Mouse (Mus musculus) ZHBTc4 (cell line): ENCODE measurements around the gene Hist2h2be.
"Not testable (repeated sequence)": the region's sequence is repeated elsewhere in the genome, so short reads cannot be mapped to it uniquely, and the experiment has no call there.

Experiments
- DNase-seq: peaks from one replicate; pipeline ENCODE4 v3.0.0-alpha.2; 2011; ENCODE audit warnings: low read depth, low spot score

Gene Hist2h2be

DNA sequence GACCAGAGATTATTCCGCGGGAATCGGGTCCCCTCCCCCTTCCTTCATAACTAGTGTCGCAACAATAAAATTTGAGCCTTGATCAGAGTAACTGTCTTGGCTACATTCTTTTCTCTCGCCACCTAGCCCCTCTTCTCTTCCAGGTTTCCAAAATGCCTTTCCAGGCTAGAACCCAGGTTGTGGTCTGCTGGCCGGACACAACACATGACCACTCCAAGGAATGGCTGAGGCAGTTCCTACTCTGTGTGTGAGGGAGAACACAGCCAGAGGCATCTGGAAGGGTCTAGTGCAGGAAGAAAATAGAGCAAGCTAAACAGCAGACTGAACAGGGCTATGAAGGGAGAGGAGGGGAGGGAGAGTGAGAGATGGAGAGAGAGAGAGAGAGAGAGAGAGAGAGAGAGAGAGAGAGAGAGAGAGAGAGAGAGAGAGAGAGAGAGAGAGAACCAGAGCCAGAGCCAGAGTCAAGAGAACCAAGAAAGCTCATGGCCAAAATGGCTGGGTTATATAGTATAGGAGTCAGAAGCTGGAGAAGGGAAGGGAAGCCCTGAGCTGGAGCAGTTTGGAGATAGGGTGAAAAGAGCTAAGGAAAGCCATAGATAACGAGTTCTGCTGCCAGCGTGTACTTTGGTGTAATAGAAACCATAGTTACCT, 22.2 kb upstream of the Hist2h2be start:
- not testable (repeated sequence) for DNase-seq

DNA sequence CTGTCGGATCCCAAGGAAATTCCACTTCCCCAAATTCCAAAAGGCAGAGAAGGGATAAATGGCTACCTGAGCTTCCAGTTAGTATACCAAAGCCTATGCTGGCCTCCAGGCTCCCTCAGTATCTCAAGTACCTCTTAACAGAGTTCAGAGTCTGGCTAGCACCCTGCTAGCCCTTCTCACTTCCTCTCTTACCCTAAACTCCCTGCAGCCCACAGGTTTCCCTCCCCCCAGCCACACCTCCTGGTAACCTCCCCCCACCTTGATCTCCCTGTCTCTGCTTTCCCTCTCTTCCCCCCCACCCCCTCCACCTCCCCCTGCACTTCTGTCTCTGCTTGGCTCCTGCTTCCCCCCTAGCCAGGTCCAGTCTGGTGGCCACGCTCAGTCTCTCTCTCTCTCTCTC, 21.2 kb upstream of the Hist2h2be start:
- DNase-seq: no peak

DNA sequence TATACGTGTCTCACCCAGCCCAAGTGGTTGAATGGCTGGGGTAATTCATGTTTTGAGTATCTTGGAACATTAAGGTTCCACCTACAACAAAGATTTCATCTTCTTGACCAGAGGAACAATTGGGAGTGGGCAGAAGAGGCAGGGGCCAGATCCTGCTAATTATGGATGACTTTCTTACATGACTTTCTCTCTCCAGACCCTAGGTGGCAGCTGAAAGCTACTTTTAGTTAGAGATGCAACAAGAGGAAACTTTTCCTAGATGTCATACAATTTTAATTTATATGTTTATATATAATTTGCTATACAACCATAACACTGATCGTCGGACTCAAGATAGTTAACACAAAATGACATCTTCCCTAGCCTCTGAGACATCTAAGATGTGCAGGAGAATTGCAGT, 13.1 kb upstream of the Hist2h2be start:
- no peak for DNase-seq

DNA sequence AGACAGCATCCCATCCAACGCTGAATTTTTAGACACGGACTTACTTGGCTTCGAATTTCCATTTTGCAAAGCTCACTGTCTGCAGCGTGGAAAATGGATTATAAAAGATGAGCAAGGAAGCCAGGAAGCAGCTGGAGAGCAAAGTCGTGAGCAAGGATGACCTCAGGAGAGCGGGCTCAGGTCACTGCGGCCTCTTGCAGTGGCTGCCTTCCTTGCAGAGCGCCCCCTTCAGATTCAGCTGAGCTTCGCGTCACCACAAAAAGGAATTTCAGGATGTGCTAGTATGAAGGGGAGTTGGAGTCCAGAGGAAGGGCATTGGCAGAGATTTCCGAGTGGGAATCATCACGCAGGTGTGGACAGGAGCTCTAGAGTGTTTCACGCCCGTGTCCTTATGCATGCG, 11.7 kb upstream of the Hist2h2be start:
- DNase-seq: peak; percentile 52

DNA sequence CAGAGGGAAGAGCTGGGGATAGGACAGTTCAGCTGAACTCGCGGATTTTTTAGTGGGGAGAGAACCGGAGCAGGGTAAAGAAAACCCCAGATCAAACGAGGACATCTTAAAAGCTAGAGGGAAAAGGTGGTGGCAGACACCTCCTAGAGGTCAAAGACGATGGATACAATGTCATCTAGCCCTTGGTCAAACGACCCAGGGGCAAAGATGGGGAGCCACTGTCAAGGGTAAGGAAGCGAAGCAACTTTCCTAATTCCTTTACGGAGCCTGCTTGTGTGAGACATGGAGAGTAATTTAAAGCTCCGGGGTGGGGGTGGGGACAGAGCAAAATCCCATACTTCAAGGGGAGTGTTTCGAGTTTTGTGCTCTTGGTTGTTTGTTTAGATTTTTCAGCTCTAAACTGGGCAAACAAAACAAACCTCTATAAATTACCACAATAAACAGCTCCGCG, 1.7 kb upstream of the Hist2h2be start:
- DNase-seq: peak; percentile 60

DNA sequence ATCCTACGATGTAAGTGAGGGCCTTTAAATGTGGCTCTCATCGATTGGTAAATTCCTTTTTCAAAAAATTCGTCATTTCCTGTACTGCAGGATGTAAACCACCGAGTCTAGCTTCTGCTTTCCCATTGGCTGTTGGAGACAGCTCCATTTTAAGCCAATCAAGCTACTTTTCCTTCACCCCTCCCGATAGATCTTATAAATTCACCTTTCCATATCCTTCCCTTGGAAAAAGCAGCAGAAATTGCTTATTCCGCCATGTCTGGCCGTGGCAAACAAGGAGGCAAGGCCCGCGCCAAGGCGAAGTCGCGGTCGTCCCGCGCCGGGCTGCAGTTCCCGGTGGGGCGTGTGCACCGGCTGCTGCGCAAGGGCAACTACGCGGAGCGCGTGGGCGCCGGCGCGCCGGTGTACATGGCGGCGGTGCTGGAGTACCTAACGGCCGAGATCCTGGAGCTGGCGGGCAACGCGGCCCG, 1.2 kb upstream of the Hist2h2be start, which contains the start of the genes Bola1 and Hist2h2ab:
Bola1 (minus strand) TSS at position 49 of the 470 bp plus-strand sequence.
Hist2h2ab (plus strand) TSS at position 205 of the 470 bp plus-strand sequence.
- peak; percentile 84 for DNase-seq

DNA sequence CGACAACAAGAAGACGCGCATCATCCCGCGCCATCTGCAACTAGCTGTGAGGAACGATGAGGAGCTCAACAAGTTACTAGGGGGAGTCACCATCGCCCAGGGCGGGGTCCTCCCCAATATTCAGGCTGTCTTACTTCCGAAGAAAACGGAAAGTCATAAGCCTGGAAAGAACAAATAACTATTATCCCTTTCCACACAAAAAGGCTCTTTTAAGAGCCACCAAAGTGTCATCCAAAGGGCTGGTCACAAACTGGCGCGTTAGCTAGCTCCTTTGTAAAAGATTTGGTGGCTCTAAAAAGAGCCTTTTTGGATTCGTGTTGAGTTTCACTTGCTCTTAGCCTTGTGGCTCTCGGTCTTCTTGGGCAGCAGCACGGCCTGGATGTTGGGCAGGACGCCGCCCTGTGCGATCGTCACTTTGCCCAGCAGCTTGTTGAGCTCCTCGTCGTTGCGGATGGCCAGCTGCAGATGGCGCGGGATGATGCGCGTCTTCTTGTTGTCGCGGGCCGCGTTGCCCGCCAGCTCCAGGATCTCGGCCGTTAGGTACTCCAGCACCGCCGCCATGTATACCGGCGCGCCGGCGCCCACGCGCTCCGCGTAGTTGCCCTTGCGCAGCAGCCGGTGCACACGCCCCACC, 671 bp upstream of the Hist2h2be start:
- DNase-seq: peak; percentile 75

DNA sequence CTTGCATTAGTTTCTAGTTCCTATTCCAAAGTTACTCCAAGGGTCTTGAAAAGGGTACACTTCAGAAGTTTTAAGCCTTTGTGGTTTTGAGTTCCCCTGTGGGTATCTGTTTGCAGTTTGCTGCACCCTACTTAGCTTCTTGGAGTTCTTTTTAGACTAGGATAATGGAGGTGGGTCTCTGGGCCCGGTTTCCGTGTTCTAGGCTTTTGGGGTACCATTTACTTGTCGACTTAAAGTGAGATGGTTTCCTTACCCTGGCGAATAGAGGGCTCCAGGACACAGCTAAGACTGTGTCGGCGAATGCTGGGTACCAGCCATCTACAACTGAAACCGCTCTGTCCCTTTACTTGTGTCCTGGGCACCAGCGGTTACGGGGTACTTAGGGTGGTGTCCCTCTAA, 720 bp downstream of the Hist2h2be start:
- no peak for DNase-seq

DNA sequence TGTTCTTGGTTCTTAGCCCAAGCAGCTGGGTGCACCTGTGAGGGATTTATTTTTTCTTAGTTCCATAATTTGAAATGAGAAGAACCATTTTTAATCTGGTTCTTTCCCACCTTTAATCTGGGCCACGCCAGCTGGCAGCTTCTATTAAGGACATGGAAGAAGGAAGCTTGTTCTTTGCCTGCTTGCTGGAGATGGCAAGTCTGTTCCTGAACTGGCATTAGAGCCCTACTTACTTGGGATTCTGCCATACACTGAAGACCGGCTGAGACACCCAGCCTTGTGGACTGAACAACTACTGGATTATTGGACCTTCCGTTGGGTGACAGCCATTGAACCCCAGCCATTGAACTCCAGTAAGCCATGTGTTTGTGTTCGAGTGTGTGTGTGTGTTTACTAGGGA, 1.9 kb downstream of the Hist2h2be start:
- DNase-seq: no peak

DNA sequence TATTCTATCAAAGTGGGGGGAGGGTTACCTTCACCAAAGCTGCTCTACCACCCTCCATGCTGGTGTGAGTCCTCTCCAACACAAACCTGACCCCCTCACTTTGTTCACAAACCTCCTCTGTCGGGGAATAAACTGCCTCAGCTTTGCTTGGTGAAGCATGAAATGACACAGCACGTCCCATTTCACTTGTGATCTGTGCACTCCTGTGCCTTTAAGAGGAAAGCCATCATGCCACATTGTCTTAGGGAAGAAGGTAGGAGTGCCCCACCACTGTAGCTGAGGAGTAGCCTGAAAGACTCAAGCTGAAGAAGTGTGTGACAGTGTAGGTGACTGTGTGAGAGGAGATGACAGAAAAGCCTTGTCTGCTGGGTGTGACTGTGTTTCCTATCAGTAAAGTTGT, 4.5 kb downstream of the Hist2h2be start:
- DNase-seq: no peak

DNA sequence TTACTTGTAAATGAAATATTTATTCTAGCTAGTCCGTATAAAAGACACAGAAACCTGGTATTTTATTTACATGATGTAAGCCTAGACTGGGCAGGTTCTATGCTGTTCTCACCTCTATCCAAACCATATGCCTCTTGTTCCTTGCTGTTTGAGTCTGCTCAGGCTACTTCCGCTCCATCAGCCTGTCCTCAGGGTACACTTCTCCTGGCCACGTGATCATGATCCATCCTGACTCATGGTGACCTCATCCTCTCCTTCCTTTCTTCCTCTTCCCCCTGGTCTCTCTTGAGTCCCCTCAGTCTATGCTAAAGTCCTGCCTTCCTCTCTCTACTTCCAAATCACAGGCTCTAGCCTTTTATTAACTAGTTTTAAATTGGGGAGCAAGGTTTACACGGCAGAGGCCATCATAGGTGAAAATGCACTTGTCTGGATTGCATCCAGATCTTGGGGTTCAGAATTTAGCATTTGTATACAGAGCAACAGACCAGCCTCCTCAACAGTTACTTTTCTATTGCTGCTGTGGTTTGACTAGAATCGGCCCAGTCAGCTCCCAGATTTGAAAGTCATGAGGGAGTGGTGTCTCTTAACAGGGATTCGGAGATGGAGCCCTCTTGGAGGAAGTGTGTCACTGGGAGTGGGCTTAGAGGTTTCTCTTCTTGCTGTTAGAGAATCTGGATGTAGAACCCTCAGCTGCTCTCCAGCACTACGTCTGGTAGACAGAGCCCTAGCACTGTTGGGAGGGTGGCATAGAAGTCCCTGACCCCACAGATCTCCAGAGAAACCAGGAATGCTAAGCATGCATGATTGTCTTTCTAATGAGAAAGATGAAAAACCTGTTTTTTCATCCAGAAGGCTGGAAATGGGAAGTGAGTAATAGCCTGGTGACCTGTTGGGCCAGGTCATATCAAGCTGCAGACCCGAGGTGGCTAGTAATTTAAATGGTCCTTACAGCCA, 6.1 kb downstream of the Hist2h2be start:
- DNase-seq: peak; percentile 19

DNA sequence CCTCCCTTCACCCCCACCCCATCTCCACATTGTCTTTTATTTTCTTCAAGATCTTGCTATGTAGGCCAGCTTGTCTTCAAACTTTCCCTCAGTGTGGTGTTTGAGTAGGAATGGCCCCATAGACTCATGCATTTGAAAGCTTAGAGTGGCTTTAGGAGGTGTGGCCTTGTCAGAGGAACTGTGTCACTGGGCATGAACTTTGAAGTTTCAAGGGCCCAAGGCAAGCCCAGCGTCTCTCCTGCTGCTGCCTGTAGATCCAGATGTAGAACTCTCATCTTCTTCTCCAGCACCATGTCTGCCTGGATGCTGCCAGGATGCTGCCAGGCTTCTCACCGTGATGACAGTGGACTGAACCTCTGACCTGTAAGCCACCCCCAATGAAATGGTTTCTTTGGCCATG, 7.9 kb downstream of the Hist2h2be start:
- DNase-seq: no peak

DNA sequence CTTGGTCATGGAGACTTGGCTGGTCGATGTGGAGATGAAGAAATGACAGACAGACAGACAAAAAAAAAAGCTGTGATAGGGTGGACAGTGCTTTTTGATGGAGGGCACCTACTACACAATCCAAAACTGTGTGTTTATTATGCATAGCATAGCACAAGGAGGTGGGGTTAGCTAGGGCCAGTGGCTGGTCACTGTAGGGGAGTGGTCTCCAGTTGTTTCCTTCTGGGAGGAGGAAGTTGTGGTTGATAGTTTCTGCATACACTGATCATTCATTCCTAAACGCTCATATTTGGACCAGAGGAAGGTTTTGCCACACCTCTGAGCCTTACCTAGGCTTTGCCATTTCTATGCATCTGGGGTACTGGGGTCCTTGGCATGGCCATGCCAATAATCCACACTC, 9.5 kb downstream of the Hist2h2be start:
- DNase-seq: no peak

DNA sequence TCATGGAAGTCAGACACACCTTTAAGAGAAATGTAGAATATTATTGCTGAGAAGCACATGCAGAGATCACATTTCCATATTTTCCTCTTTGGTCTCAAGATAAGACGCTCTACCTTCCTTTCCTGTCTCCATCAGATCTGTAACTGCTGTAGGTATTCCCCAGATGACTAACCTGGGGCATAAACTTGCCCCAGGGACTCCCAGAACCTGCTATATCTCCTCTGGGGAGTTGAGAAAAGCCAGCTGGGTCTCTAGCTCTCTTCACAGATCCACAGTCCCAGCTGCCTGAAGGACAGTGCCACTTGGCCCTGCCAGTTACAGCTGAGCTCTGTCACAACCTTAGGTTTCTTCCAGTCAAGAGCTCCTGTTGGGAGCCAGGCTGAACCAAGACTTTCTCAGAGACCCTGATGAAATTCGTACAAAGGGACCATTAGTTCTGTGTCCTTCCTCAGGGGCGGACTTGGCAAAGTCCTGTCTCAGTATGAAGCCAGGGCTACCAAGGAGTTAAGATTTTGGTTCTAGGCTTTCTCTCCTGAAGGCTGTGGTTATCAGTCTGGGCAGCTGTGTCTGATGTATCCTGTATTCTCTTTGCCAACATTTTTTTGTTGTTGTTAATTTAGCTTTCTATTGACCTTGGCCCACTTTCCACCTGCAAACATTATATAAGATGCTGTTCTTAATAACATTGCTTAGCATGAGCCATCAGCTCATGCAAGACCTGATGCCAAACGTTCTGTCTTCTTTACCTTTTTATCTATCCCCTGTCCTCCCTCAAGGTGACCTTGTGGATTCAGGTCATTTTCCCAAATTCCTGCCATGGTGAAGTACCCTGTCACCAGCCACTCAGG, 10.2 kb downstream of the Hist2h2be start:
- no peak for DNase-seq

DNA sequence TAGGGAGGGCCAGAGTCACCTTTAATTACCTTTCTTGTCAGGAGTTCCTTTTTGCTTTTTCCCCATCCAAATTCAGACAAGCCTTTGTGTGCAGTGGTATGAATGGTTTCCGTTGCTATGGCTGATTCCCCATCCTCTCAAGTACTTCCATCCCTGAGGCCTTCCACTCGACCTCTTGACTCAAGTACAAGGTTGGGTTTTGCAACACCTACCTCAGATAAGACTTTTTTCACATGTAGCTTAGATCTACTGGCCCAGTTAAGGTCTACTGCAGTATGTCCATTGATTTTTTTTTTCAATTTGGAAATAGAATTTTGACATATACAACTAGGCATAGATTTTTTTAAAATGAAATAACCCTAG, 10.8 kb downstream of the Hist2h2be start:
- no peak for DNase-seq

DNA sequence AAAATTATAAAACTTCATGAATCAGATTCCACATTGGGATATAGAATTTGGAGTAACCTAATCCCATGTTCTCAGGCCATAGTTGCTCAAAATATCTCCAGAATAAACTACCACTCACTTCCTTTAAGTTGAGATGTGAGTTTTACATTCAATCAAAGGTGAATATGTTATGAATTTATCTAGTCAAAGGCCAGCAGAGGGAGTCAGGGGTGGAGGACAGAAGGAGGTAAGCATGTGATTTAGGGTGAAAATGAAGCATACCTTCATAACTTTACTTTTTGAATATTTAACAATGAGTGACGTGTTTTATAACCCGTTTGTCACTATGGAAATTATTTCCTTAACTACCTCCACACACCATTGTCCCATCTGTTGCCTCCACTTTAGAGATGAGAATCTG, 14.0 kb downstream of the Hist2h2be start:
- DNase-seq: no peak

DNA sequence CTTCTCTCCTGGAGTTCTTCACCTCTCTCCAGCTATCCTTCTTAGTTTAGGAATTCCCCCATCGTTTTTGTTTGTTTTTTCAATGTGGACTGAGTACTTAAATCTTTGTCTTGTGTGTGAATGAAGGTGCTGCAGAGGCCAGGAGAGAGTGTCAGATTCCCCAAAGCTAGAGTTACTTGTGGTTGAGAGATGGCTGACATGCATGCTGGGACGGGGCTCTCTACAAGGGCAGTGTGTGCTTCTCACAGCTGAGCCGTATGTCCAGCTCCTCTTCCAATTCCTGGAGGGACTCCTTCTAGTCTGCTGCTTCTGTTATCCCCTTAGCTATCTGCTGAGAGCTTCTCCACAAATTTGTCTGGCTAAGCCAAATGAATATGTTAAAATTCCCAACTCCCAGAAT, 14.9 kb downstream of the Hist2h2be start:
- DNase-seq: no peak

DNA sequence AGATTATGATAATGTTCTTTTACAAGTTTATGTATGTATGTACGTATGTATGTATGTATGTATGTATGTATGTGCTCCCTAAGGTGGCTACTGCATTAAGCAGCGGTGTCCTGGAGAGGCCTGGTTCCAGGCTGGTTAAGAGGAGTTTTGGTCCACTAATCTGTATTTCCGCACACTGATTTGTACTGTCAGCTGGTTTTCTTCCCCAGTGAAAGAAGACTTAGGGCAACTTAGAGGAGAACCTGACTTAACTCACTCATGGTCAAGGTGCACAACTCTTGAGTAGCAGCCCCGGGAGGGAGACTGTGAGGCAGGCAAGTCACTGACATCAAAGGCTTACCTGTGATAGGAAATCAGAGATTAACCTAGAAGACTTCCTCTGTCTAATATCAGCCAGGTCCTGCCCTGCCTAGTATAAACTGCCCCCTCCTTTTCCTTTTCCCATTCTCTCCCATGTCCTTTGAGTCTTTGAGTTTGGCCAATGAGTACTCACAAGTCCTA, 16.0 kb downstream of the Hist2h2be start:
- DNase-seq: peak; percentile 39

DNA sequence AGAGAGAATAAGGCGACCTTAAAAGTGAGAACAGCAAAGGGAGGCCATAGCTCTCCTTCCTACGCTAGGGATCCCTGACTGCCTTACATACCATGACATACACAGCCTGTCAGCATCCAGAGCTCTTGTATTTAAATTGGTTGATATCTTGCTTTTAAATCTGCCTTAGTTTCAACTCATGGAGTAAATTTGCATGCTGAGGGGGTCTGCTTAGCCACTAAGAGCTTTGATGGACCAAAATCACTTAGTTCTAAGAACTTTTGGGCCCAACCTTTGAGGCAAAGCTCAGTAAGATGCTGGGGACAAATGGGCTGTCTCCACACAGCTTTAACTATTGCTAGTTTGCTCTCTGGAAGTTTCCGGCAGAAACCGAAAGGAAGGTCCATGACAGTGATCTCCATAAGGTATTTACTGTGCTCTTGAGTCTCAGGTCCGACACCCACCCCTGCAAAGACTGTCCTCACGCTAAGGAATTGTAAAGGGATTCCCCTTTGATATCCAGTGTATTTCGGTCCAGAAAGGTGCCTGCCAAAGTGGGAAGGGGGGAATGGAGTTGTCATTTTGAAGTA, 16.5 kb downstream of the Hist2h2be start:
- DNase-seq: peak; percentile 57

DNA sequence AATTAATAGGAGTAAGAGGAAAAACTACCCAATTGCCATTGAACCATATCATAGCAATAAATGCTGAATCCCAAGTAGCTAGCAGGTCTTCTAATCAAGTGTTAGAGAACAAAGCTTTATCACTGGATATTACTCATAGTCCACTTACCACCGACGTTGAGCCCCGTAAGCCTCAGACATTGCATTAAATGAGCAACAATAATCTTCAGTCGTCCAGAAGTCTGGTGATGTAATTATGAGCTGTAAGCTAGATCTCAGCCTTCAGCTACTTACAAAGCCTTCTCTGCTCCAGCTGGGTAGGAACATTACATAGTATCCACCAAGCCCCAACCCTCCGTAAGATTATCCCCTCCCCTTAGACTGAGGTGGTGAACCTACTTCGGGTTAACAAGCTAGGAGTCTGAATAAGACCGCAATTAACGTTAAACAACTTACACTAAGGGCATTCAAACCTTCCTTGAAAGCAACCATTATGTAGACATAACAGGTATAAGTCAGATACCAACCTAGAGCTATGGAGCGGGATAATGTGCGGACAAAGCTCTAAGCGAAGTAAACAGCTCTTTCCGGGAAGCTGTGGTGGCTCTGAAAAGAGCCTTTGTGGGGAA, 17.1 kb downstream of the Hist2h2be start:
- DNase-seq: peak; percentile 62
